Mouse (Mus musculus) cerebellum, adult 9-10 months (tissue): ENCODE measurements around the gene B3glct.

ENCODE experiments used
- DNase-seq: peaks from one replicate; pipeline ENCODE4 v3.0.0; 2022

Gene B3glct

DNA sequence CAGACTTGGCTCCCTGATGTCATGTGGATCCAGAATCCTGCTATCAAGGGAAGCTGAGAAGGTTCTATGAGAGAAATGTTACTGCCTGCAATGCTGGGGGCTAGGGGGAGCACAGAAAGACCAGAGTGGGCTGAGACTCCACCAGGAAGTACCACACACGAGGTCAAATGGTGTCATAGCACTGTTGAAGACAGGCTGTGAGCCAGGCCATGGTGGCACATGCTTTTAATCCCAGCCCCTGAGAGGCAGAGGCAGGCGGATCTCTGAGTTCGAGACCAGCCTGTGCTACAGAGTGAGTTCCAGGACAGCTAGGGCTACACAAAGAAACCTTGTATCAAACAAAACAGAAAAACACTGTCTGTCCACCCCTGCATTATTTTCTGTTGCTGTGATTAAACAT, 75.0 kb downstream of the B3glct start:
- DNase-seq: no peak

DNA sequence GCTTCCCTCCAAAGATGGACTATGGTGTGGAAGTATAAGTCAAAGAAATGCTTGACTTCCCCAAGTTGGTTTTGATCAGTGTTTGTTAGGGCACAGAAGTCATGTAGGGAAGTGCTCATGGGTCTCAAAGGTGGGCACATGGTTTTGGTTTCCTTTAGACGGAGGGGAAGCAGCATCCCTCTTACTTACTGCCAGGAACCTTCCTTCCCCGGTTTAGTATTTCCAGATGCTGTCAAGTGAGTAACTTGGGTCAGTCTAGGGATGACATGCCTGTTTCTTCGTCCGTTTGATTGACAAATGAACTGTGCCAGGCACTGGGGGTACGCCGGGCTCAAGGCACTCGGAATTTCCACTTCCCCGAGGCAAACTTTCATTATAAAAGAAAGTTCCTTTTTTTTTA, 89.1 kb downstream of the B3glct start:
- DNase-seq: no peak

DNA sequence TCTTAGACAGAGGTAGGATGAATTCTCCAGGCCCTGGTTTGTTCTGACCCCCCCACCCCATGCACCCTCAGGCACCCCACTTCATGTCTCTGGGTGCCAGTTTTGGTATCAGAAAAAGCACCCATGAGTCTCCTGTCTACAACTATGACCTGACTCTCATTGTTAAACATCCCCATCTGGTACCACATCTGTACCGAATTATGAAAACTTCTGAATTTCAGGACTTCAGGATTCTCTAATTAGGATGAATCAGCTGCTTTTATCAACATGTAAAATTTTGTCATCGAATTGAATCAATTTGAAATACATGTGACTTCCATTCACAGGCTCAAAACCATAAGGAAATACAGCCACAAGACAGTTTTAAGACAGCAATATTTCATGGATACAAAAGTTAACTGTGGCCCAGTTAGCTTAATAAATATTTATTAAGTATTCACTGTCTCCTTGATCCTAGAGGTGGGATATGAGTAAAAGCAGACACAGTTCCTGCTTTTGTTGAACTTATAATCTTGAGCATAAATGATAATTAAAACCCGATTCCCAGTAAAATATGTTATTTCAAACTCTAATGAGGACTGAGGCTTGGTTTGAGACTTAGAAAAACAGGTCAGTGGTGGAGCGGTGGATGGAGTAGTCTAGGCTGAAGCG, 89.7 kb downstream of the B3glct start:
- DNase-seq: no peak

DNA sequence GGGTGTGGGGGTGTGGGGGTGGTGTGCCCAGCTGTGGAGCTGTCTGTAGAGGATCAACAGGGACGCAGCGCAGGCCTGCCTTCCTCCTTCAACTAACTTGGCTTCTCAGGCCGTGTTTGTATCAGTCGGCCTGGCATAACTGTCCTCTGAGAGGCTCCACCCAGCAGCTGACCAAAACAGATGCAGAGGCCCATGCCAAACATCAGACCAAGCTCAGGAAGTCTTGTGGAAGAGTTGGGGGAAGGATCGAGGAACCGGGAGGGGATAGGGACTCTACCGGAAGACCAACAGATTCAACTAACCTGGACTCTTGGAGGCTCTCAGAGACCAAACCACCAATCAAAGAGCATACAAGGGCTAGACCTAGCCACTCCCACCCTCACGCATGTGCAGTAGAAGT, 91.6 kb downstream of the B3glct start:
- DNase-seq: no peak

DNA sequence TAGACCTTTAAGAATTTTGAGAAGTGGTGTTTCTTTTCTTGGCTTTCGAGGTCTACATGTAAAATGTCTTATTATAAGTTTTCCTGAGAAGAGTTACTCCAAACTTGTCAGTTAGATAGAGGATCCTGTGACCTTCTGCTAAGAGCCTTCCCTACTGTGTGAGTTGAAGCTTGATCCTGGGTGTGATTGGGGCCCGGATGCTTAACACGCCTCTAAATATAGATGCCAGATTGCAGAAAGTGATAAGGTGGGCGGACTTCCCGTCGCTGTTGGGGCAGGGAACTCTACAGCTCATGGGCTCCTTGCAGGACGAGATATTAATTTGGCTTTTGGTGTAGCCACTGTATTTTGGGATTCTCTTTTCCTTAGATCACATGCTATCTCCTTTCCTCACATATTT, 98.0 kb downstream of the B3glct start:
- no peak for DNase-seq

DNA sequence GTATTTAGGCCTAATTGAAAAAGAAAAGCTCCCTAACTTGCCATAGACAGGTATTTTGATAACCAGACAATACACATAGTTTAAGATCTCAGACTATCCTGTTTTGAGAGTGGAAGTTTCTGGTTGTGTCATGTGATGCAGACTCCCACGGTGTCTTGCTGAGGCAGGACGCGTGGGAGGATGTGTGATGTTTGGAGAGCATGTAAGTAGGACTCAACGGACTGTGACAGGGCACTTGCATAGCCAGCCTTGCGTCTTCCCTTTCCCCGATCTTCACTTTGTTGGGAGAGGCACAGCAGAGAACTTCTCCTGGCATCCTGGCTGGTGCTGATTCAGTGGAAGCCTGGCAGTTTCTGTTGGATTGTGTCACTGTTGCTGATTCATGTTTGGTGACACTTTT, 101.7 kb downstream of the B3glct start:
- DNase-seq: no peak

DNA sequence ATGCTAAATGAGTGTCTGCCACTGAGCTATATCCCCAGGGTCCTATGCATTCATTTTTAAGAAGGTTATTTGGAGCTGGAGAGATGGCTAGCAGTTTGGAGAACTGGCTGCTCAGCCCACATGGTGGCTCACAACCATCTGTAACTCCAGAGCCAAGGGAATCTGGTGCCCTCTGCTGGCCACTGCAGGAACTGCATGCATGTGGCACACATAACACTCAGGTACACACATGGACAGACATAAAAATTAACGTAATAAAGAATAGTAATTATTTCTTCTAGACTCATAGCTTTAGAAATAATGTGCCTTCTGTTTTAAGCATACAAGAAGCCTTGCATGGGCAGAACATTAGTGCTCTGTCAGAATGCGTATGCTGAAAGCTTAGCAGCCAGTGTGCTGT, 102.4 kb downstream of the B3glct start:
- no peak for DNase-seq

DNA sequence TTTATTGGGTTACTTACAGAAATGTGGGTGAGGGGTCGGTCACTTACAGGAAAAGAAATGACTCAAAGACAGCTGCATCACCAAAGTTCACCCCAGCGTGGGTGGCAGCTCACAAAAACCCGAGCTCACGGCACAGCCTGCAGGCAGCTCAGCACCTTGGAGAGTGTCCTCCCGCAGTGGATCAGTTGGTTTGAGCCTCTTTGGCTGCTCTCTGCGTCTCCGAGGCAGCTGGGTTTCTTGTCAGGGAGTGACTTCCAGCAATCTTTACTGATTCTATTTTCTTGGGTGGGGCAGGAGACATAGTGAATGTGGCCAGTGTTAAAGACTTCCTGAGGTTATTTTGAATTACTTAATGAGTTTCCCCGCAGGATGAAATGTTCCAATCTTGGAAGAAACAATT, 112.1 kb downstream of the B3glct start:
- no peak for DNase-seq

DNA sequence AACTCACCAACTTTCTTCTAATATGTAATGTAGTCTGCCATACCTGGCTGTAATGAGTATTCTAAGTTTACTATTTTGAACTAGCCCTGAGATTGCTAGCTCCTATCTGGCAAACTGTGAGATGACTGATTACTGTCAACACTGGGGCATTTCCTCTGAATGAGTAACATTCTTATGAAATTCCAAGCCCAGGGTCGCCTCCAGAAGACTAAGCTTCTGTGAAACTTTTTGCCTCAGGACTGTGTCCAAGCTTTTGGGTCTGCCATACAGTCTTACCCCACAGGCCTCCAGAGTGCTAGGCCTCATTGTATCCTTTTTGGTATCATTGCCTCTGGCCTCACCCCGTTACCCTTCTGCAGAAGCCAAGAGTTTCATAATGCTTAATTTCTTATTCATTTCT, 132.0 kb downstream of the B3glct start:
- no peak for DNase-seq

DNA sequence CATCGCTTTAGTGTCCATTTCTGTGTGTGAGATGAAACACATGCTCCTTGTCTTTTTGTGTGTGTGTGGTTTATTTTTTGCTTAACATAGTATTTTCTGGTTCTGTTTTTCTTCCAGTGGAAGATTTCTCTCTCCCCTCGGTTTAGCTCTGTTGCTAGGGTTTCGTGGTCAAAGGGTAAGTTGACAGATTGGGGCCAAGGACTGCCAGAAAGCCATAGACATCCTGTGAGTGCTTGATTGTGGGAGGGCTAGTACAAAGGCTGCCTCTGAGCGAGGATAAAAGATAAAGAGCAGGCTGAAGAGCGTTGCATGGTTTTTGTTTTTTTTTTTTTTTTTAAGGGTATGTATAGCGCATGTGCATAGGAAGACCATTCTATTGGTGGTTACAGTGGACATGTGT, 133.8 kb downstream of the B3glct start:
- no peak for DNase-seq
